Mouse (Mus musculus) kidney, adult 2 months (tissue): ENCODE measurements around the gene Klk9.

Experiments
- CTCF ChIP-seq: fragments of 200-500 bp; conservative IDR thresholded peaks from 2 replicates; pipeline ENCODE4 v1.5.1; 2011; ENCODE audit warnings: low read depth, mild to moderate bottlenecking, control low read depth, low read length, moderate library complexity, mixed read lengths; ENCODE audit not compliant: insufficient read depth, insufficient read length
- POLR2A ChIP-seq: fragments of 200-500 bp; IDR thresholded peaks from one replicate; pipeline ENCODE4 v1.6.1; 2011; ENCODE audit warnings: low read depth, low read length, control low read depth

- TF ChIP-seq CTCF = no peak
- no peak for TF ChIP-seq POLR2A
Measured at GRCm38 (mm10) chr7:43826056-43826455, 34.4 kb downstream of the Klk9 start.
